Mouse (Mus musculus) liver, embryonic 14.5 days (tissue): ENCODE data around the gene Art4. TPM values are rescaled to one million over a fixed set of nuclear protein-coding genes. Genes with fewer than 3 reads are reported as not detected.

Source experiments
- ATAC-seq: fragments of 200-750 bp; cut with Nextera tagmentation; 2 replicates; pipeline ENCODE4 v1.8.0; 2017; ENCODE audit warnings: moderate number of reproducible peaks, mild to moderate bottlenecking, moderate library complexity; ENCODE audit not compliant: insufficient read depth
- DNase-seq, 3 experiments: peaks; one replicate each; pipeline ENCODE4 v3.0.0-alpha.2; 2012 to 2013; ENCODE audit warnings: low read depth in 3 of 3, low spot score in 3 of 3
- H3K27ac ChIP-seq: fragments of 300-500 bp; sonication (generic); 2 replicates; pipeline ENCODE4 v1.5.1; 2014; ENCODE audit warnings: moderate library complexity, mild to moderate bottlenecking, control low read depth, inconsistent platforms
- H3K27me3 ChIP-seq: fragments of 300-500 bp; sonication (generic); 2 replicates; pipeline ENCODE4 v1.6.1; 2014; ENCODE audit warnings: mild to moderate bottlenecking, low read length, moderate library complexity; ENCODE audit not compliant: control insufficient read depth, insufficient read depth
- H3K36me3 ChIP-seq: fragments of 300-500 bp; sonication (generic); replicated peaks from 2 replicates; pipeline ENCODE4 v1.6.1; 2014; ENCODE audit warnings: low read depth; ENCODE audit not compliant: control insufficient read depth, insufficient read depth
- H3K4me1 ChIP-seq, 2 experiments: fragments of 200-500 bp in 1 of 2; fragments of 300-500 bp in 1 of 2; sonication (generic) in 1 of 2; replicated peaks; 2 replicates each; pipeline ENCODE4 v1.6.1; 2012 to 2014; ENCODE audit warnings: antibody characterized with exemption in 1 of 2, inconsistent platforms in 1 of 2, low read length in 1 of 2; ENCODE audit not compliant: control insufficient read depth in 2 of 2, insufficient read depth in 2 of 2
- H3K4me2 ChIP-seq: fragments of 300-500 bp; sonication (generic); 2 replicates; pipeline ENCODE4 v1.6.1; 2014; ENCODE audit warnings: low read depth, mild to moderate bottlenecking, control low read depth, moderate library complexity
- H3K4me3 ChIP-seq, 2 experiments: fragments of 200-500 bp in 1 of 2; fragments of 300-500 bp in 1 of 2; sonication (generic) in 1 of 2; 2 replicates each; pipeline ENCODE4 v1.5.1; 2012 to 2014; ENCODE audit warnings: low read depth in 2 of 2, low read length in 2 of 2, mild to moderate bottlenecking in 2 of 2, control low read depth in 1 of 2, inconsistent platforms in 1 of 2, moderate library complexity in 1 of 2; ENCODE audit not compliant: insufficient read depth in 1 of 2
- H3K9ac ChIP-seq: fragments of 300-500 bp; sonication (generic); replicated peaks from 2 replicates; pipeline ENCODE4 v1.6.1; 2014; ENCODE audit warnings: mild to moderate bottlenecking, control low read depth, moderate library complexity
- H3K9me3 ChIP-seq: fragments of 300-500 bp; sonication (generic); 2 replicates; pipeline ENCODE4 v1.6.1; 2016; ENCODE audit warnings: low read length, mixed read lengths; ENCODE audit not compliant: control insufficient read depth
- CTCF ChIP-seq: IDR thresholded peaks from 2 replicates; pipeline ENCODE4 v1.5.1; 2016; ENCODE audit warnings: antibody characterized with exemption, low read depth, control low read depth
- EP300 ChIP-seq: IDR thresholded peaks from 2 replicates; pipeline ENCODE4 v1.6.1; 2016; ENCODE audit warnings: antibody characterized with exemption, low read depth
- WGBS: fragments of 180-500 bp; shearing (Covaris S2); extraction: QIAGEN DNeasy Blood & Tissue Kit; methylation state at CpG from one replicate; pipeline ENCODE4 v1.1.7; 2014; ENCODE audit not compliant: insufficient replicate concordance; 5-methylcytosine and 5-hydroxymethylcytosine counted together
- polyA plus RNA-seq, 2 experiments: library from polyadenylated mRNA; depleted of rRNA in 1 of 2; stranded (reverse) in 1 of 2; unstranded in 1 of 2; fragments of >200 nt; fragmentation: Nextera tagmentation in 1 of 2; extraction: Ambion mirVana in 1 of 2; gene quantifications; 2 replicates each; pipeline versions ENCODE4 v1.2.1 to v1.2.3; 2012 to 2014

The Art4 gene
- polyA plus RNA-seq, 2 experiments, result 20.3 to 23.3 TPM

GRCm38 (mm10) chr6:136804705-136805408 is 52.7 kb downstream of the Art4 start:
- no peaks in the 10 kb centered on the region for H3K9me3 ChIP-seq
- ATAC-seq (no peak), DNase-seq (peak in 2 of 3 experiments; percentile 36 to 44)
- no peak for TF ChIP-seq EP300
- TF ChIP-seq CTCF, result no peak; the same call in 1 of the 2 replicates
- H3K4me1 ChIP-seq, result peaks cover 38 to 47% of the 10 kb centered on the region in 2 experiments
- H3K9ac ChIP-seq, result peak overlapping the region; percentile 99
- 8% methylated on average over 9 of the region's 9 CpGs for whole genome bisulfite sequencing
- H3K27ac ChIP-seq, result peak overlapping the region; percentile 100
- no peaks in the 10 kb centered on the region for H3K36me3 ChIP-seq
- H3K27me3 ChIP-seq, result no peaks in the 10 kb centered on the region
- peak overlapping the region; percentile 94 for H3K4me2 ChIP-seq
- H3K4me3 ChIP-seq, result peak overlapping the region; percentile 58 to 80

- H3K36me3 ChIP-seq, result no peaks in the 10 kb centered on the region
- TF ChIP-seq CTCF, result no peak
- TF ChIP-seq EP300, result peak; percentile 86
Observed at GRCm38 (mm10) chr6:136803739-136804633, 53.5 kb downstream of the Art4 start, which contains the start of gene Hist4h4. Gene Hist4h4 (minus strand): TSS chr6:136804415.

GRCm38 (mm10) chr6:136803093-136803738 is 54.3 kb downstream of the Art4 start:
- Histone ChIP-seq H3K4me1 (peaks cover 43 to 51% of the 10 kb centered on the region in 2 experiments), H3K4me2 (peak overlapping the region; percentile 94), H3K27me3 (no peaks in the 10 kb centered on the region), H3K9me3 (no peaks in the 10 kb centered on the region), H3K4me3 (peak overlapping the region; percentile 58 to 80), H3K36me3 (no peaks in the 10 kb centered on the region), H3K9ac (peak overlapping the region; percentile 99), H3K27ac (peak overlapping the region; percentile 100)
- TF ChIP-seq EP300 (no peak; the same call in 1 of the 2 replicates), CTCF (no peak)
- 3% methylated on average over 12 of the region's 12 CpGs for WGBS
- DNase-seq (peak; percentile 33 to 62 (median 46)), ATAC-seq (peak; percentile 1; the same call in 1 of the 2 replicates)

More at GRCm38 (mm10) chr6:136803739-136804633, 53.5 kb downstream of the Art4 start, which contains the start of gene Hist4h4:
- peak within 1 kb of the TSS; percentile 99 for H3K9ac ChIP-seq
- H3K4me2 ChIP-seq, result peak within 1 kb of the TSS; percentile 94
- DNase-seq (peak; percentile 85 to 95 (median 92)), ATAC-seq (peak; percentile 74)
- H3K4me3 ChIP-seq, result peak within 1 kb of the TSS; percentile 58 to 80
- no peaks in the 10 kb centered on the region for H3K9me3 ChIP-seq
- H3K4me1 ChIP-seq, result peaks cover 38 to 46% of the 10 kb centered on the region in 2 experiments
- H3K27me3 ChIP-seq, result no peaks in the 10 kb centered on the region
- WGBS, result under 1% methylated on average over 50 of the region's 50 CpGs
- peak within 1 kb of the TSS; percentile 100 for H3K27ac ChIP-seq

- peaks cover 40 to 50% of the 10 kb centered on the region in 2 experiments for H3K4me1 ChIP-seq
- no peak for TF ChIP-seq CTCF
- TF ChIP-seq EP300, result no peak
- H3K9me3 ChIP-seq, result no peaks in the 10 kb centered on the region
- DNase-seq (no peak), ATAC-seq (no peak)
- H3K36me3 ChIP-seq, result no peaks in the 10 kb centered on the region
- no peaks in the 10 kb centered on the region for H3K27me3 ChIP-seq
- 62% methylated on average over 6 of the region's 6 CpGs for WGBS
- no peak overlapping the region for H3K9ac ChIP-seq
- H3K4me2 ChIP-seq, result peak overlapping the region; percentile 11; the same call in 1 of the 2 replicates
- H3K27ac ChIP-seq, result peak overlapping the region; percentile 9; the same call in 1 of the 2 replicates
- H3K4me3 ChIP-seq, result no peak overlapping the region
Observed at GRCm38 (mm10) chr6:136801274-136801673, 56.3 kb downstream of the Art4 start.
